Mouse (Mus musculus) liver, embryonic 13.5 days (tissue): ENCODE measurements around the gene Tfr2. TPM values are rescaled to one million over a fixed set of nuclear protein-coding genes. Genes with fewer than 3 reads are reported as not detected.
"Not testable (repeated sequence)": the region's sequence is repeated elsewhere in the genome, so short reads cannot be mapped to it uniquely, and the experiment has no call there.

Source experiments
- ATAC-seq: fragments of 200-750 bp; cut with Nextera tagmentation; 2 replicates; pipeline ENCODE4 v1.8.0; 2017; ENCODE audit warnings: low read depth, mild to moderate bottlenecking, moderate number of reproducible peaks, moderate library complexity
- DNase-seq: peaks from one replicate; pipeline ENCODE4 v3.0.0; 2022
- H3K27ac ChIP-seq: fragments of 300-500 bp; sonication (generic); 2 replicates; pipeline ENCODE4 v1.5.1; 2015; ENCODE audit warnings: moderate library complexity, mild to moderate bottlenecking, inconsistent platforms
- H3K27me3 ChIP-seq: fragments of 300-500 bp; sonication (generic); 2 replicates; pipeline ENCODE4 v1.6.1; 2015; ENCODE audit warnings: mild to moderate bottlenecking, inconsistent platforms
- H3K36me3 ChIP-seq: fragments of 300-500 bp; sonication (generic); 2 replicates; pipeline ENCODE4 v1.6.1; 2015; ENCODE audit warnings: mild to moderate bottlenecking, inconsistent platforms
- H3K4me1 ChIP-seq: fragments of 300-500 bp; sonication (generic); replicated peaks from 2 replicates; pipeline ENCODE4 v1.6.1; 2015; ENCODE audit warnings: inconsistent platforms
- H3K4me2 ChIP-seq: fragments of 300-500 bp; sonication (generic); 2 replicates; pipeline ENCODE4 v1.6.1; 2015; ENCODE audit warnings: inconsistent platforms, mild to moderate bottlenecking, moderate library complexity
- H3K4me3 ChIP-seq: fragments of 300-500 bp; sonication (generic); replicated peaks from 2 replicates; pipeline ENCODE4 v1.5.1; 2015; ENCODE audit warnings: mild to moderate bottlenecking, inconsistent platforms
- H3K9ac ChIP-seq: fragments of 300-500 bp; sonication (generic); 2 replicates; pipeline ENCODE4 v1.6.1; 2015; ENCODE audit warnings: mild to moderate bottlenecking, inconsistent platforms
- H3K9me3 ChIP-seq: fragments of 300-500 bp; sonication (generic); replicated peaks from 2 replicates; pipeline ENCODE4 v1.6.1; 2016; ENCODE audit warnings: inconsistent platforms
- WGBS: fragments of 180-500 bp; shearing (Covaris S2); methylation state at CpG from one replicate; pipeline ENCODE4 v1.1.7; 2015; ENCODE audit not compliant: insufficient replicate concordance; 5-methylcytosine and 5-hydroxymethylcytosine counted together
- polyA plus RNA-seq: library from polyadenylated mRNA; unstranded; fragments of >200 nt; fragmentation: Nextera tagmentation; extraction: Ambion mirVana; gene quantifications from 2 replicates; pipeline ENCODE4 v1.2.1, GENCODE M21; 2015

Gene Tfr2
- polyA plus RNA-seq, 1 experiment from 2014 or later = 41.5 TPM

DNA sequence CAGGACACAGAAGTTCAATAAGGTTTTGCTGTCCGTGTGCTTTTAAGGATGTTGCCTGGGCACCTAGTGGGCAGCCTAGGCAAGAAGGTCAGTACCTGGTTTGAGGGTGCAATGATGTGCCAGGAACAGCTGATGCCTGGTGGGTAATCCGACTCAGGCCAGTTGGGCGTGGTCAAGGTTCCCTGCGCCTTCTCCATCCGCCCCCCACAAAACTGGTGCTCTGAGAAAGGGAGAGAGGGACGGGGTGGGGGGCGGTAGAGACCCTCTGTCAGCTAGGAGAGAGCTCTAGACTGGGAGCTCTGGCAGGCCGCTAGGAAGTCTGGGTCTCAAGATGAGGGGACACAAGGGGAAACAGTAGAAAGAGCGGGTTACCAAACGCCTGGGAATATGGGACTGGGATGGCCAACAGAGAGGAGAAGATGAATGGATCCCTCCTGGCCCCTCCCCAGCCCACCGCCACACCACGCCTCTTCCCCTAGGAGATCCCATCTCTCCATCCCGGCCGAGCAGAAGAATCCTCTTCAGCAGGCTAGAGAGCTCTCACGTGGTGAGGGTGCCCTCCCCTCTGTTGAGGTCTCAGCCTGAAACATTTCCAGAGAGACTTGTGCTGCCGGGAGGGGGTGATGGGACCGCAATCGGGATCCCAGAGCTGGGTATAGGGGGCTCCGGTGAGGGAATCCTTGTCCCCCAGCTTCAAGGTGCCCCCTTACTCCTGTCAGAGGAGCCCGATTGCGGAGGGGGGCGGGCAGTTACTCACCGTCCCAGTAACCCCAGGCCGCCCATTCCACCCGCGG lies 38.4 kb downstream of the Tfr2 start:
- WGBS = 41% methylated on average over 26 of the region's 26 CpGs
- H3K4me3 ChIP-seq = no peak overlapping the region
- peaks cover 76% of the 10 kb centered on the region for H3K4me1 ChIP-seq
- H3K9me3 ChIP-seq = no peaks in the 10 kb centered on the region
- H3K9ac ChIP-seq = 0 out of 2 replicates have a peak overlapping the region, but pooled peaks have one; percentile 15
- H3K36me3 ChIP-seq = peaks cover 7% of the 10 kb centered on the region; the same call in 1 of the 2 replicates
- H3K27ac ChIP-seq = no peak overlapping the region; the same call in 1 of the 2 replicates
- DNase-seq (no peak), ATAC-seq (no peak)
- 0 out of 2 replicates have a peak overlapping the region, but pooled peaks have one; percentile 10 for H3K4me2 ChIP-seq
- H3K27me3 ChIP-seq = peaks cover 20% of the 10 kb centered on the region

DNA sequence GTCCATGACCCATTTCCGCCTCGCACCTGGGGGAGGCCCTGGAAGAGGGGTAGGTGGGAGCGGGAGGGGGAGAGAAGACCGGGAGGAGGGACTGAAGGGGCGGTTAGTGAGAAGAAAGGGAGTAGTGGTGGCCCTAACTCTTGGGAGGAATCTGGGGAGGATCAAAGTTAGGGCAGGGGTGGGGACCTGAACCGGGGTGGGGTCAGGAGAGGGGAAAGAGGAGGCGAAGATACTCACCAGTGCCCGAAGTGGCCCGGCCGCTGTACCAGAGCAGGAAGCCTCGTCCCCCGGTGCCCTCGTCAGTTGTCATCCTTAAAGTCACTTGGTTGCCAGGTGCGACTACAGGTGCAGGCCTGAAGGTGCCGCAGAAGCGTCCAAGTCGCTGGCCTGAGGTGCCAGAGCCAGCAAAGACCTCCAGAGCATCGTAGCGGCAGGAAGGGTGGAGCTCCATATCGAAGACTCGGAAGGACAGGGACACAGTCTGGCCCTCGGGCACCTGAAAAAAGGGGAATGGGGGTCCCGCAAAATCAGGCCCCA lies 39.1 kb downstream of the Tfr2 start:
- no peak overlapping the region for H3K4me3 ChIP-seq
- 0 out of 2 replicates have a peak overlapping the region, but pooled peaks have one; percentile 9 for H3K9ac ChIP-seq
- no peak for ATAC-seq
- DNase-seq = no peak
- H3K27ac ChIP-seq = no peak overlapping the region; the same call in 1 of the 2 replicates
- H3K9me3 ChIP-seq = no peaks in the 10 kb centered on the region
- WGBS = 45% methylated on average over 22 of the region's 23 CpGs
- peaks cover 75% of the 10 kb centered on the region for H3K4me1 ChIP-seq
- H3K36me3 ChIP-seq = peaks cover 7% of the 10 kb centered on the region; the same call in 1 of the 2 replicates
- H3K4me2 ChIP-seq = 0 out of 2 replicates have a peak overlapping the region, but pooled peaks have one; percentile 10
- H3K27me3 ChIP-seq = peaks cover 20% of the 10 kb centered on the region

DNA sequence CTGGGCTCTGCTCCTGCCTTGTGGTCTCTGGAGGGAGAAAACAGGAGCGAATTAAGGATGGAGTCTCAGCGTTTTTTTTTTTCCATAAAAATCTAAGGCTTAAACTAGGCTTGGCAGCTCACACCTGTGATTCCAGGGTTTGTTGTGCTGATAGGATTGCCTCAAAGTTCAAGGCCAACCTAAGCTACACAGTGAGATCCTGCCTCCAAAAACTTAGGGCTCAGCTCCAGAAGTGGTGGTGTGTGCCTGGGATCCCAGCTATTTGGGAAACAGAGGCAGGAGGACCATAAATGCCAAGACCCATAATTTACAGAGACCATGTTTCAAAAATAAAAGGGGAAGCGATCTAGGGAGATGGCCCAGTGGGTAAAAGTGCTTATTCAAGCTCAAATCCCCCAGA lies 39.7 kb downstream of the Tfr2 start:
- H3K36me3 ChIP-seq = peaks cover 7% of the 10 kb centered on the region; the same call in 1 of the 2 replicates
- DNase-seq (no peak), ATAC-seq (no peak)
- H3K27ac ChIP-seq = no peak overlapping the region
- H3K4me3 ChIP-seq = no peak overlapping the region
- 55% methylated on average over 3 of the region's 3 CpGs for WGBS
- H3K4me1 ChIP-seq = peaks cover 71% of the 10 kb centered on the region
- no peak overlapping the region for H3K4me2 ChIP-seq
- H3K9me3 ChIP-seq = no peaks in the 10 kb centered on the region
- H3K27me3 ChIP-seq = peaks cover 20% of the 10 kb centered on the region
- H3K9ac ChIP-seq = no peak overlapping the region

DNA sequence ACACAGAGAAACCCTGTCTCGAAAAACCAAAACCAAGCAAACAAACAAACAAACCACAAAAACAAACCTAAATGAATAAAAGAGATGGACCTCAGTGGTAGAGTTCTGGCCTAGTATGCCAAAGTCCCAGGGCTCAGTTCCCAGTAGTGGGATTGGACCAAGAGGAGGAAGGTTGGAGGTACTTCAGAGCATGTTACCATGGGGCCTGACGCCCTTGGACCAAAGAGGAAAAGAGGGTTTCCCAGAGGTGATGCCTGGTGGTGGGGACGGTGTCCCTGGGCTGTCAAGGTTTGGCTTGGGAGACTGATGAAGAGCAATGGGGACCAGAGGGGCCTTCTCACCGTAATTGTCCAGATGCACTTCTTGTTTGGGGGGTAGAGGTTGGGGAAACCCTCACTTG lies 40.4 kb downstream of the Tfr2 start:
- Histone ChIP-seq H3K36me3 (peaks cover 7% of the 10 kb centered on the region; the same call in 1 of the 2 replicates), H3K4me3 (peak overlapping the region; percentile 16), H3K9ac (peak overlapping the region; percentile 29; the same call in 1 of the 2 replicates), H3K27ac (0 out of 2 replicates have a peak overlapping the region, but pooled peaks have one; percentile 13), H3K4me1 (peaks cover 64% of the 10 kb centered on the region), H3K27me3 (peaks cover 20% of the 10 kb centered on the region), H3K9me3 (no peaks in the 10 kb centered on the region), H3K4me2 (peak overlapping the region; percentile 32)
- DNase-seq = no peak
- 82% methylated on average over 4 of the region's 4 CpGs for WGBS
- ATAC-seq = no peak

- Histone ChIP-seq H3K27me3 (peaks cover 20% of the 10 kb centered on the region), H3K36me3 (peaks cover 4% of the 10 kb centered on the region; the same call in 1 of the 2 replicates), H3K9ac (peak overlapping the region; percentile 29; the same call in 1 of the 2 replicates), H3K4me2 (peak overlapping the region; percentile 32), H3K4me1 (peaks cover 57% of the 10 kb centered on the region), H3K9me3 (no peaks in the 10 kb centered on the region), H3K27ac (peak overlapping the region; percentile 74), H3K4me3 (peak overlapping the region; percentile 16)
- ATAC-seq (no peak), DNase-seq (no peak)
- WGBS = 30% methylated on average over 12 of the region's 12 CpGs
These were observed 41.1 kb downstream of the Tfr2 start for GRCm38 (mm10) chr5:137610548-137611244.

DNA sequence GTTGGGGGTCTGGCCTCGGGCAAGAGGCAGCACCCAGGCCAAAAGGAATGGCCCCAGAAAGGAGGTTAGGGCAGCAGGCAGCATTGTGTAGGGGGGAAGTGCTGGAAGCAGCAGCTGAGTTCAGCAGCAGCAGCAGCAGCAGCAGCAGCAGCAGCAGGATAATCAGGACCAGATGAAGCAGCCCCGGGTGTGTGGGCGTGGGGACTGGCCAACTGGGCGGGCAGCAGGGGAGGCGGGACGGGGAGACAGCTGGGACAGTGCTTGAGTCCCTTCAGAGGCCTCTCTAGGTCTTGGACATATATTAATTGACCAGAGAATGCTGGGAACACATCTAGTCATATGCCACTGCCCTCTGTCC lies 41.6 kb downstream of the Tfr2 start:
- 24% methylated on average over 6 of the region's 6 CpGs for WGBS

GRCm38 (mm10) chr5:137613076-137613475 lies 43.4 kb downstream of the Tfr2 start:
- Histone ChIP-seq H3K36me3 (no peaks in the 10 kb centered on the region), H3K27ac (no peak overlapping the region), H3K4me2 (no peak overlapping the region), H3K4me1 (peaks cover 50% of the 10 kb centered on the region), H3K27me3 (peaks cover 17% of the 10 kb centered on the region), H3K4me3 (no peak overlapping the region), H3K9me3 (no peaks in the 10 kb centered on the region), H3K9ac (no peak overlapping the region)
- DNase-seq (no peak), ATAC-seq (no peak)
- WGBS = 68% methylated on average over 5 of the region's 5 CpGs

More for the DNA sequence above, 41.6 kb downstream of the Tfr2 start:
- Histone ChIP-seq H3K36me3 (peaks cover 4% of the 10 kb centered on the region; the same call in 1 of the 2 replicates), H3K4me1 (peaks cover 52% of the 10 kb centered on the region), H3K27ac (peak overlapping the region; percentile 74), H3K9me3 (no peaks in the 10 kb centered on the region), H3K9ac (0 out of 2 replicates have a peak overlapping the region, but pooled peaks have one; percentile 4), H3K4me3 (peak overlapping the region; percentile 16; the same call in 1 of the 2 replicates), H3K4me2 (peak overlapping the region; percentile 32), H3K27me3 (peaks cover 20% of the 10 kb centered on the region)
- DNase-seq (no peak), ATAC-seq (peak; percentile 46)

- Histone ChIP-seq H3K9me3 (no peaks in the 10 kb centered on the region), H3K4me1 (peaks cover 45% of the 10 kb centered on the region), H3K27me3 (peaks cover 12% of the 10 kb centered on the region), H3K4me3 (no peak within 1 kb of the TSS), H3K4me2 (no peak within 1 kb of the TSS), H3K36me3 (no peaks in the 10 kb centered on the region), H3K9ac (no peak within 1 kb of the TSS), H3K27ac (no peak within 1 kb of the TSS)
- DNase-seq (no peak), ATAC-seq (no peak)
- 48% methylated on average over 11 of the region's 11 CpGs for WGBS
These were observed 43.9 kb downstream of the Tfr2 start, which contains the start of gene Pcolce for GRCm38 (mm10) chr5:137613550-137613949. Gene Pcolce, minus strand, starts transcription at chr5:137613784.

DNA sequence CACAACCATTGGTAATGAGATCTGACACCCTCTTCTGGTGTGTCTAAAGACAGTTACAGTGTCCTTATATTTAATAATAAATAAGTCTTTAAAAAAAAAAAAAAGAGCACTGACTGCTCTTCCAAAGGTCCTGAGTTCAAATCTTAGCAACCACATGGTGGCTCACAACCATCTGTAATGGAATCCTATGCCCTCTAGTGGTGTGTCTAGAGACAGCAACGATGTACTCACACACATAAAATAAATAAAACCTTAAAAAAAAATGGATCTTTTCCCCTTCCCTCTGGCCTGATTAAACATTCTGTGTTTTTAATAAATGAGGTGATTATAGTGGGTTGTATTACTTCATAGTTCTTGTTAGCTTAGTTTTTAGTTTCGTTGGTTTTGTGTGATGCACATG lies 45.3 kb downstream of the Tfr2 start:
- peaks cover 32% of the 10 kb centered on the region for H3K4me1 ChIP-seq
- H3K27me3 ChIP-seq, H3K27ac ChIP-seq, H3K4me3 ChIP-seq, H3K9ac ChIP-seq, H3K9me3 ChIP-seq, H3K36me3 ChIP-seq, H3K4me2 ChIP-seq, DNase-seq, ATAC-seq: not testable (repeated sequence)
- 78% methylated on average over 2 of the region's 2 CpGs for WGBS

- Histone ChIP-seq H3K9ac (no peak overlapping the region), H3K27ac (no peak overlapping the region), H3K4me3 (no peak overlapping the region), H3K4me2 (no peak overlapping the region), H3K4me1 (peaks cover 27% of the 10 kb centered on the region), H3K36me3 (no peaks in the 10 kb centered on the region), H3K9me3 (no peaks in the 10 kb centered on the region), H3K27me3 (peaks cover 6% of the 10 kb centered on the region)
- WGBS = 67% methylated on average over 7 of the region's 7 CpGs
- ATAC-seq (no peak), DNase-seq (no peak)
These were observed 45.7 kb downstream of the Tfr2 start for GRCm38 (mm10) chr5:137615347-137615746.
